Mouse (Mus musculus): ENCODE measurements around the gene Birc6. TPM values are rescaled to one million over a fixed set of nuclear protein-coding genes. Genes with fewer than 3 reads are reported as not detected.

Gene Birc6
- polyA plus RNA-seq, 2 experiments from 2014 or later, result 156 to 252 TPM

GRCm38 (mm10) chr17:74711627-74712026 lies 183.5 kb downstream of the Birc6 start:
- ATAC-seq, result no peak

GRCm38 (mm10) chr17:74715128-74715527 lies 187.0 kb downstream of the Birc6 start:
- ATAC-seq, result no peak

- ATAC-seq, result no peak
Observed at GRCm38 (mm10) chr17:74715724-74716123, 187.6 kb downstream of the Birc6 start.

GRCm38 (mm10) chr17:74716643-74717042 lies 188.5 kb downstream of the Birc6 start:
- no peak for ATAC-seq

- peak; percentile 24 for ATAC-seq
Observed at GRCm38 (mm10) chr17:74717091-74717617, 189.1 kb downstream of the Birc6 start.

GRCm38 (mm10) chr17:74717618-74718151 lies 189.6 kb downstream of the Birc6 start, which contains the start of gene Ttc27:
TSS of gene Ttc27 (plus strand) at chr17:74717732.
- ATAC-seq, result peak; percentile 98

- no peak for ATAC-seq
Observed at GRCm38 (mm10) chr17:74732872-74733271, 204.8 kb downstream of the Birc6 start.

- no peak for ATAC-seq
Observed at GRCm38 (mm10) chr17:74735392-74735791, 207.3 kb downstream of the Birc6 start.

- ATAC-seq, result no peak
Observed at GRCm38 (mm10) chr17:74749659-74750058, 221.6 kb downstream of the Birc6 start.

GRCm38 (mm10) chr17:74751026-74751425 lies 222.9 kb downstream of the Birc6 start:
- no peak for ATAC-seq

Other genes with a start within 250 kb of the Birc6 start
- 10 to 100 TPM; 37.0 to 47.0 TPM for gene Memo1, start 232.8 kb upstream of the Birc6 start, polyA plus RNA-seq (2017; shearing (Covaris generic))
- 100 to 1,000 TPM; 134 to 146 TPM for gene Dpy30, start 204.4 kb upstream of the Birc6 start, polyA plus RNA-seq (2017; shearing (Covaris generic))
- 10 to 100 TPM in 1 of 2 experiments, 1 to 10 TPM in 1; 6.9 to 10.9 TPM for gene Spast, start 189.3 kb upstream of the Birc6 start, polyA plus RNA-seq (2017; shearing (Covaris generic))
- gene Slc30a6, start 132.7 kb upstream of the Birc6 start, polyA plus RNA-seq (2017; shearing (Covaris generic)), result 10 to 100 TPM; 24.3 to 37.3 TPM
- 1 to 10 TPM; 1.3 to 2.2 TPM for gene Nlrc4, start 69.2 kb upstream of the Birc6 start, polyA plus RNA-seq (2017; shearing (Covaris generic))
- 10 to 100 TPM in 1 of 2 experiments, 1 to 10 TPM in 1; 8.2 to 19.9 TPM for gene Yipf4, start 38.8 kb upstream of the Birc6 start, polyA plus RNA-seq (2017; shearing (Covaris generic))
- gene Ttc27, start 189.4 kb downstream of the Birc6 start, polyA plus RNA-seq (2017; shearing (Covaris generic)), result 10 to 100 TPM; 31.0 to 32.6 TPM

All from CD4-positive, CD25-positive, alpha-beta regulatory T cell, adult 4 months (primary cell).